Mouse (Mus musculus): Measurements from ENCODE around the gene Olfr122.

Olfr122 gene

DNA sequence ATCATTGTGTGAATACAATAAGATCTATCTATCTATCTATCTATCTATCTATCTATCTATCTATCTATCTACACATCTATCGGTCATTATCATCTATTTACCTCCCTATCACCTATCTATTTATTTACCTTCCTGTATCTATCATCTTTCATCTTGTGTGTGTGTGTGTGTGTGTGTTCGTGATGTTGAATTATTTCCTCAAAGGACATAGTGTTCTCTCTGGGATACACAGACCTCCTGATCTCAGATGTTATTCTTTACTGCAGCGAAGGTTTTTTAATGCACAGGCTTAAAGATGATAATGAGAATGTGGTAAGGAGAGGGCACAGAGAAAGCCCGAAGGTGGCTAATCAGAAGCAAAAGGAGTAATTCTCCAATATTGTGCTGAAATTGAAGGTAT, at the start of gene Olfr122:
Gene Olfr122 (plus strand): TSS at position 301 of the 400 bp plus-strand sequence.
- DNase-seq (ENCODE audit: low read depth, low spot score): no peak

GRCm38 (mm10) chr17:37721508-37721907, 46.9 kb upstream of the Olfr122 start, which contains the start of gene Olfr120:
Gene Olfr120 (plus strand): TSS chr17:37721808.
- DNase-seq (ENCODE audit: low read depth, low spot score): no peak

DNA sequence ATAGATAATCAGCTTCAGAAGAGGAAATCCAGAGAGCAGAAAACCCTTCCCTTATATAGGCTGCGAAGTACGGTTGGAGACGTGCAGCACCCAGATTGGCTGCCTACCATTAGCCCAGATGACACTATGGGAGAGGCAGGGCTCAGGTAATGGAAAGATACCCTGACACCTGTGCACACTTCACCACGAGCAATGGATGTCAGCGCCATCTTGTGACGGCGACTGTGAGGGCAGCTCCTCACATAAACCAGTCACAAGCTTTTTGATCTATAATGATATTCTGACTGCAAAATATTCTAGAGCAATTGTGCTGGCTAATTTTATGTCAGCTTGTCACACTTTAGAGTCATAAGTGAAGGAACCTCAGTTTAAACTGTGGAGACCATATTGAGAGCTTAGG, 30.3 kb upstream of the Olfr122 start:
- DNase-seq (ENCODE audit: low read depth, low spot score): no peak

- DNase-seq (ENCODE audit: low read depth, low spot score): no peak
Observed at GRCm38 (mm10) chr17:37793229-37793628, 24.8 kb downstream of the Olfr122 start, which contains the start of gene Olfr123. Gene Olfr123 (plus strand): TSS chr17:37793529.

DNA sequence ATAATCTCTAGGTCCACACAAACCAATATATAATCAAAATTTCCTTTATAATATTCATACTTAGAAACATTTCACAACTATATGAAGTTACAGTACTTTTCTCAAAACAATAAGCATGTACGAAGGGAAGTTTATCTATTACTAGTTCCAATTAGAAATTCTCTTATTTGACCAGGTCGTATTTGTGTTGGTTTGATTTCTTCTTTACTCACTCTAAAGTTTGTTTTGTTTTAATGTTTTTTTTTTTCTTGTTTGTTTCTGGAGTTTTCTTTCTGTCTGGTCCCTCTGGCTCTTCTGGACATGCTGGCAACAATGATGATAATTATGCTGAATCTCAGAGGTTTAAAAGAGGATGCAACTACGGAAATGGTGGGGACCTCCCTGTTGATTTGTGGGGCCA, 31.2 kb downstream of the Olfr122 start, which contains the start of gene Olfr124:
Gene Olfr124 (plus strand): TSS at position 301 of the 400 bp plus-strand sequence.
- DNase-seq (ENCODE audit: low read depth, low spot score): no peak
